Mouse (Mus musculus) fibroblast of lung, adult 2 months (primary cell): ENCODE data around the gene Plxna4.

Experiments
- DNase-seq: peaks from one replicate; pipeline ENCODE4 v3.0.0-alpha.2; 2011; ENCODE audit warnings: low read depth

The Plxna4 gene

DNA sequence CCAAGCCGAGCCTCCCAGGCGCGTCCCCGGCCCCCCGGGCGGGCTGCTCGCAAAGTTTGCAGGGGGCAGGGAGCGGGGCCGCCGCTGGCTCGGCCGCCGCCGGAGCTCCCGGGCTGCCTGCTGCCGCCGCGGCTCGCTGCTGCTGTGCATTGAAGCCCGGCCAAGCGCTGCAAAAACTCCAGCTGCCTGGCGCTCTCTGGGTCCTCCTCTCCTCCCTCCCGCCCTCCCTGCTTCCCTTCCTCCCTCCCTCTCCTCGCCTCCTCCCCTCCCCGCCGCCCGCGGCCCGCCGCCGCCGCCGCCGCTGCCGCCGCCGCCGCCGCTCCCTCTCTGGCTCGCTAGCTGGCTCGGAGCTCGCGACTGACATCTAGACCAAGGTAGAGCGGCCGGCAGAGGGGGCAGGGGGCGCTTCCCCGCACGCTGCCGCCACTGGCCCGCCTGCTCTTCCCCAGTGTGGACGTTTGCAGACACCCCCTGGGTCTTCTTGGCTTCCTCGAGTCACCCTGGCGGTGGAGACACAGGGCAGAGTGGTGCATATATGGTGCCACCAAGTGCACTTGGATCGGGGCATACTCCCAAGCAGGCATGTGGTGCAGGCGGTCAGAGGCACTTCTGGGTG is at the start of gene Plxna4:
TSS of gene Plxna4 (minus strand) at position 137 of the 616 bp plus-strand sequence.
- DNase-seq = no peak

DNA sequence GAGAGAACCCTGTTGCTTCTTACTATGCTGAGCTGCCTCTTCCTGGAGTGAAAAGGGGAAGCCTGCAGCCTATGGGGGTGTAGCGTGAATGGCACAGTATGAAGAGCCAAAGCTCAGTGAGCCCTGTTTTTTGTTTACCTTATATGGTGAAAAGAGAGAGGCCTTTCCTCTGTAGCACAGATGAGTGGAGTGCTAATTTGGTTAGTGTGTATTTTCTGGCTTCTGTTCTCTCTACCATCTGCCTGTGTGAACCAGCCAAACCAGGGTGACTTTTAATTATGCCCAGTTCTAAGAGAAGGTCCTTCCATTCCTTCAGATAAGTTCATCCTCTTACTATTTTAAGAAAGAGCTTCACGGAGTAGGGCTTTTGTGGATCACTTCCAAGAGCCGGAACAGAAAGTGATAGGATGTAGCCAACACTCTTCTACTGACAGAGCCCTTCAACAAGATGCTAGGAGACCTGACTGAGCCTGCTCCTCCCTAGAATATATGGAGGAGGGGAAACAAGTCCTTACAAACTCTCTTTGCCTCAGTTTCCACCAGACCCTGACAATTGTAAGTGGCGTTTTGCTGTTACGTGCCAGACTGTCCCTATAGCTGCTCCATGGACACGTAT is 49.7 kb upstream of the Plxna4 start:
- no peak for DNase-seq

DNA sequence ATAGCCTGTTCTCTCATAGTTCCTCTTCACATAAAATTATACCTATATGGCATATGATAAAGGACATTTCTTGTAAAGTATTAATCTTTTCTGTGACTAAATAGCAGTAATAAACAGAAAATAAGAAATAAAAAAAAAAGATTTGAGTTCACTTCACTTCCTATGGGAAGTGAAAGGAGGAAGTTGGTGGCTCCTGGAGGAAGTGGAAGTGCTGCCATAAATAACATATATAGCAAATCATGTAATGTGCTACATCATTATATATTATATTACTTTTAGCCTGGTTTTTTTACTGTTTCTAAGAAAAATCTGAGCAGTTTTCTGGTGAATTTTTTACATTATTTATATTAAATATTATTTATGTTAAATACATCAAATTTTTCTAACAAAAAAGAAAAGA is 22.7 kb upstream of the Plxna4 start:
- no peak for DNase-seq

DNA sequence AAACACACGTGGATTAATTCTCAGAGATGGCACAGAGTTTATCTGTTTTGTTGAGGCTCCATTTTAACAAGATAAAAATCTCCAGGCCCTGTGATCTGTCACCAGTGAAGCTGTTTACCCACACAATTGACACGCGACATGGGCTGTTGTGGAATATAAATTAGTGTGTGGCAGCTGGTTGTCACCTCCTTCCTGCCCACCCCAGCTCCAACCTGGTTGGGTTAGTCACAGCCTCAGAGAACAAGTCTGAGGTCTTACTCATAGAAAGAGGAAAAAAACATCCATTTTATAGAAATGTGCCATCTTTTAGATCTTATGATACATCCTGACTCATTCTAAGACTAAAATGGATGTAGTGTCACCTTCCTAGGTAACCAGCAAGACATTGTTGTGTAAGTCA is 18.8 kb upstream of the Plxna4 start:
- no peak for DNase-seq

DNA sequence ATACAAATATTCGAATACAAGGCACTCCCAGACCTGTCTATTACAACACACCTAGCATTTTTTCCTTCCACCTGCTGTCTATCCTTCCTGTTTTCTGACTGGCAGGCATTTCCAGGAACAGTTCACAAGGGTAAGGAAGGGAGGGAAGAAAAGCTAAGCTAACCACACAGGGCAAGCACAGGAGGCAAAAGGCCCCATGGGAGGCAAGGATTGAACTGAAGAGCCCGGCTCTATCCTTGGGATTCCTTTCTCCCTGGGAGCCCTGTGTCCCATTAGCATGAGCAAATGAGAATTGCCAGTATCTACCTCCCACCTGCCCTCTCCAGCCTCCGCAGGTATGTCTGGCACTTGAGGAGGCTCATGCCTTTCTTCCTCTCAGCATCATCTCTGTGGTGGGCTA is 17.6 kb upstream of the Plxna4 start:
- no peak for DNase-seq

DNA sequence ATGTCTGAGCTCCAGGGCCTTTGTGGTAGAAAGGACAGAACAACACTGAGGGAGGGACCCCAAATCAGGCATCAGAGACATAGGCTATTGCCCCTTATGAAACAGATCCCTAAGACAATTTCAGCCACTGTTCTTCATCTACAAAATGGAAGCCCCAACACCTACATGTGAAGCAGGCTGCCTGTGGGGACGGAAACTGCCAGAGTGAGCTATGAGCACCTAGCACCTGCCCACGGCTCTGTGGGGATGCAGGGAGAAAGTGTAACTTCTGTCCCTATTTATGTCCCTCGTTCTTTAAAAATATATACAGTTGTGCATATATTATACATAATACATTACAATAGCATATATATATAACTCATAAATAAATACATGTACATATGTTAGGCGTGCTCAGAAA is 16.9 kb upstream of the Plxna4 start:
- no peak for DNase-seq

DNA sequence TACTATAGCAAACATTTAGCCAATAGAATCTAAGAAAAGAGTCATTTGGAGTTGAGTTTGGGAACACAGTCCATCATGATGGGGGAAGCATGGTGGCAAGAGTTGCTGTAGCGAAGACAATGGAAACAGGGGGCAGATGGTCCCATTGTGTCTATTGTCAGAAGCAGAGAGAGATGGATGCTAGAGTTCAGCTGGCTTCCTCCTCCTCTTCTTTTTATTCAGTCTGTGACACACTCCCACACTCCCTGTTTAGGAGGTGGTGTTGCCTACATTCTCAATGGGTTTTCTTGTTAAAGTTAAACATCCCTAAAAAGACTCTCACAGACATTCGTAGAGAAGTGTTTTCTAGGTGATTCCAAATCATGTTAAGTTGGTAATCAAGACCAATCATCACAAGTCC is 14.1 kb upstream of the Plxna4 start:
- no peak for DNase-seq

DNA sequence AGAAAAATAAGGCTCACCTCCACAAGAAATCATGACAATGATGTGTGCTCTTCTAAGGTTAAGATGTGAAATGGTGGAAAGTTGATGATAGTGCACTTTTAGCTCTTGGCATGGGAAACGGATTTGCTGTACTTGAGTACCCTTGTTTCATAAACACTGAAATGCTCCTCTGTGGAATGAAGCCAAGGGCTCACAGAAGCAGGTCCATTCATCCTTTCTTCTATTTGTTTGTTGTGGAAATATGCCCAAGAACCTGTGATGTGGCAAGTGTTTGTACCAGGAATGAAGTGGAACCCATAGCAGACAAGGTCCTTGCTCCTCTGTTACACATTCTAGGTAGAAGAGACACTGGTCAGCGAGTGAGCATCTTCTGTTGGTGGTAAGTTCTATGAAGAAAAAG is 13.3 kb upstream of the Plxna4 start:
- no peak for DNase-seq

DNA sequence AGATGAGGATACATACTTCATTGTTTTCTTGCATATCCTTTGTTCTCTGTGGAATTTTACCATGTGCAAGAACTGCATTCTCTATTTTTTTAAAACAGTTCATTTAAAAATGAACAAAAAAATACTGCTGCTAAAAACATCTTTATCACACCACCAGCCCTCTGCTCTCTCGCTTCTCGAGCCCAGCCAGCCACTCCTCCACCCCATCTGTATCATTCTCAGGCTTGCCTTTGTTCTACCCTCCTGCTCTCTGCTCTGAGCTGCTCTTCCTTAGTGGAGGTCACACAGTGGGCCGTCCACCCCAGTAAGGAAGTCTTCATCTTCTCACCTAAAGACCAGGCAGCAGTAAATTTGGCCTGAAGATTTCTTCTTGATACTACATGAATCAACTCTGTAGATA is 7.6 kb upstream of the Plxna4 start:
- no peak for DNase-seq

DNA sequence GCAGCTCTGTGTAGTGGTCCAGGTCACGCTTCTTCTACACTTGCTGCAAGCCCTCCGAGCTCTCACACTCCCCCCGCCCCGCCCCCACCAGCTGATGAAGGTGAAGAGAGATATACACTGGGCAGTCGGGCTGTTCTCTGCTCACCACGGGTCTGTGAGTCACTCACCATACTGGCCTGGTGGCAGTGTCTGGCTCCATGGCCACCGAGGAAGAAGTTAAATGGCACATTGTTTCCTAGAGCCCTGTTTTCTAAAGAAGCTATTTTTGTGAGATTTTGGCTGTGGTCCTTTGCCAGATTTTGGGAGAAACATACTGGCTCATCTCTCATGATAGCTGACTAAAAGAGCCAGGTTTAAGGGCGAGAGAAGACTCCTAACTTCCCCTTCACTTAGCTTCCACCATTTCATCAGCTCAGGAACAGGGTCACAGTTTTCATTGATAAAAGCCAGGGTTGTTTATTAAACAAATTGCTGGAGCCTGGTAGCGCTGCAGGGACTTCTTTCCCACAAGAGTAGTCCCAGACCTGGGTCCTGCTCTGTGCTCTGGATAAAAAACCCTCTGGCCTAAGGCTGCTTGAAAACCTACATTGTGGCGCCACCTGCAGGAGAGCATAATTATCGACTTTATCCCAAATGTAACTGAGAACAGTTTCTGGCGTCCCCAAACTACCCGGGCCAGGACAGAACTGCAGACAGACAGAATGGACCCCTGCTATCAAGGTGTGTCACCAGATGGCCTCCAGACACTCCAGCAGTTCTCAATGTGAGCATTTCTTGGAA is 3.2 kb upstream of the Plxna4 start:
- no peak for DNase-seq

DNA sequence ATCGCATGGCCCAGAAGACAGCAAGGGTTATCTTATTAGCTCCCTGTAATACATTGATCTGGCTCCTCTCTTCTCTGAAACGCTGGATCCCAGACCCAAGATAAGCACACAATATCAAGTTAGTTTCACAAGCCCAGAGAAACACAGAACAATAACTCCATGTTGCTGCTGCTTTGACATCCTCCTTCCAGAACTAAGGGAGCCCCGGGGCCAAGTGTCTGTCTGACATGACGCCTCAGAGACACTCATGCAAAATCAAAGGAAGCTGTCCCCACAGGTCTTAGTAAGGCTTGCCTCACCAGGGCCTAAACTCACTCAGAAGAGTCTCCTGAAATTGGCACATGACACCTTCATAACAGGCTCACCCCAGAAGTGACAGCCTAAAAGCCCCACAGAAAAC is 1.6 kb upstream of the Plxna4 start:
- no peak for DNase-seq

DNA sequence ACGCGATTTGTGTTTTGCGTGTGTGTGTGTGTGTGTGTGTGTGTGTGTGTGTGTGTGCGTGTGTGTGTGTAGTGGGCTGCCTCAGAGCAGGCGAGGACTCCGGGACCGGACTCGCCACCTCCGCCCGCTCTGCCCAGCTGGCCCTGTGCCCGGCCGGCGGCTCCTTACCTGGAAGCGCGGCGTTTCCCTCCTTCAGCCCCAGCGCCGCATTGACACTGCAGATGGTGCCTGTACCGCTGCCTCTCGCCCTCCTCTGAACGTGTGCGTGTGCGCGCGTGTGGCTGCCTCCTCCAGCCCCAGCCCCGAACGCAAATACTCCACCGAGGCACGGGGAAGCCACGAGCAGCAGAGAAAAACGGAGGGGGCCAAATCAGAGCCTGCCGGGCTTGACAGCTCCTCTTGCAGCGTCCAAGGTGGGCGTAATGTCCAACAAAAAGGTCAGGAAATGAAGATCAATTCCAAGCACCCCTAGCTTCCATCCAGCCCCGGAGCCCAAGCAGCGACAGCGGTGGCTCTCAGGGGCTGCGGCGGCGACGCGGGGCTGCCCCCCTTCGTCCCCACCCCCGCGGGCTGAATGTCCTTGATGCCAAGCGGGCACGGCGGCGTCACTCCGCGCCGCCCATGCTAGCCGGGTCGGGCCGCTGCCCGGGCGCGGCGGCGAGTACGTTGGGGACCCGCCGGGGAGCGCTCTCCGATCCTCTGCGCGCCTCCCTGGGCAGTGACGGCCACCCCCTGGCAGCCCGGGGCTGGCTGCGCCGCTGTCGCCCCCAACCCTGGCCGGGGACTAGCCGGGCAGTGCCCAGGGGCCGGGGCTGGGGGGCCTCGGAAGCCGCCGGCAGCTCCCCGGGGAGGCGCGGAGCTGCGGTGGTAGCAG is 619 bp downstream of the Plxna4 start:
- DNase-seq = no peak

DNA sequence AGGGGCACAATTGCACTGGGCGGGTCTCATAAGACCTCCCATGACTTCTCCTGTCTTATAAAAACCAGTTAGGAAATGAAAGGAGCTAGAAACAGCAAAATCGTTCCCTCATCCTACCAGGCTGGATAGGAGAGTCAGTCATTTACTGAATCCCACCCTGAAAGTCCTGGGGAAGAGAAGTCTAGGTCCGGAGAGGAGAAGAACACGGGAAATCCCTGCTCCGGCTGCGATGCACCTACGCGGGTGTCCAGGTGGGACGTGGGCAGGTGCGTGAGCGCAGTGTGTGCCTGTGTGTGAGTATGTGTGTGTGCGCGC is 1.2 kb downstream of the Plxna4 start:
- no peak for DNase-seq

DNA sequence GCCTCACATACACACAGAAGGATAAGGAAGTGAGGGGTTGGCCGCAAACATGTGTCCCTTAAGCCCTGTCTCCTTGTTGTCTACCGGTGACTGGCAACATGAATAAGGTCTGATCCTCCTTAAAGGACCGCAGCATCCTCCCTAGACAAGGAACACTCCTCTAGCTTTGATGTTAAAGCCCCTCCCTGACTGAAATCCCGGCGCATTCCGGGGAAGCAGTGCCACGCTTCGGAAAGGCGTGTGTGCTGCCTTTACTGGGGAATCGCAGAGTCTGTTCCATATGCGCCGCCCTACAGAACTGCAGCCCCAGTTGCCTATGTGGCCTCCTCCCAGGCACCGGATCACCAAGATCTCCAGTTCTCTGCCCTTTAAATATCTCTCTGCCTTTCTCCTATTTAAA is 1.6 kb downstream of the Plxna4 start:
- DNase-seq = no peak

DNA sequence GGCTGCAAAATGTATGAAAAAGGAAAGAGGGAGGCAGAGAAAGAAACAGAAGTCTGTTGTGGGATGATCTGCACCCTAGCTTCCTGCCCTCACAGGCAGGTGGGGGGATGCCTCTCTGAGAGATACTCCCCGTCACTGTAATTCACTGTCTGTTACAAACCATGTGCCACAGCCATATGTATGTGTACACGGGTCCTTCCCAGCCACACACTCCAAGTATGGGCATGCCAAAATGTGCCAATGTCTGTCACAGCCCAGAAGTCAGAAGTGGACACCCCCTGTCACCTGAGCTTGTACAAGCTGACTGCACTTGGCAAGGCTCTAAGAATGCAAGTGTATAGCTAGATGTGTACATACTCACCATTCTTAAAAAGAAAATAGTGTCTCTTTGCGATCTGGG is 2.8 kb downstream of the Plxna4 start:
- no peak for DNase-seq

DNA sequence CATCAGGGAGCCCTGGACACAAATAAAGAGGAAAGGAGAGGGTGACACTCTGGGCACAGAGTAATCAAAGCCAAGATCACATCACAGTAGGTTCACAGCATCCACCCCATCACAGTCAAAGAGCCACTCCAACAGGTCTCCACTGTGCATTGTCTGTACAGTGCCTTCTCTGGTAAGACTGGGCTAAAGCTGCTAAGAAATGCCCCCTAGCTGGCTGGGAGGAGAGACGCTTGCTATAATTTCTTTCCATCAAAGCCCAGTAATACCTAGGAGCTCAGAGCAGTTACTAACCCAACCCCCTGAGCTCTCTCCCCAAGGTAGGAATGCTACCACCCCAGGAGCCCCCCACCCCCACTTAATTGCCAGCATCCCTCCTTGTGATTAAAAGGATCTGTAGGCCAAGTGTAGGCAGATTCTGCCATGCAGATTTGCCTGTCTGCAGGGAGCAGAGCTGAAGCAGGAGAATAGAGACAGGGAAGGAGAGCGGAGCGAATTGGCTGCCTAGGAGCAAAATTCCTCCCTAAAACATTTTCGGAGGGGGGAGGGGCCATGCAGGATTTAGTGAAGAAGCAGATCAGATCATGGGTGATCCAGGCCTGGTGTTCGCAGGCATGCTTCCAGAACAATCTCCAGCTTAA is 3.6 kb downstream of the Plxna4 start:
- no peak for DNase-seq

DNA sequence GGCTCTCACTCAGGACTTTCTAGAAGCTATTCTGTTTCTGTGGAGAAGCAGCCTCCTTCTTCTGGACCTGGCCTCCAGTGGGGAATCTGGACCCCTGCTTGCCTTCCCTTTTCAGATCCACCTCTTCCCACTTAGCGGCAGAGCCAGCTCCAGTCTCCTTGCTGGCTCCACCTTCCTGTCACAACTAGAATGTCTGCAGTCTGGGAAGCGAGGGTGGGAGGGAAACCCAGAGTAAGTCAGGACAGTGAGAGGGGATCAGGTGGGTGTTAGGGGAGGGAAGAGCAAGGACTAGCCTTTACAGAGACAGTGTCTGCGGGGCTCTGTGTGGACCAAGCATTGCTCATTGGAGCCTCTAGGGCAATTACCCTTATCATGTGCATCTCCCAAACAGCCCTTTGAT is 4.4 kb downstream of the Plxna4 start:
- DNase-seq = no peak

DNA sequence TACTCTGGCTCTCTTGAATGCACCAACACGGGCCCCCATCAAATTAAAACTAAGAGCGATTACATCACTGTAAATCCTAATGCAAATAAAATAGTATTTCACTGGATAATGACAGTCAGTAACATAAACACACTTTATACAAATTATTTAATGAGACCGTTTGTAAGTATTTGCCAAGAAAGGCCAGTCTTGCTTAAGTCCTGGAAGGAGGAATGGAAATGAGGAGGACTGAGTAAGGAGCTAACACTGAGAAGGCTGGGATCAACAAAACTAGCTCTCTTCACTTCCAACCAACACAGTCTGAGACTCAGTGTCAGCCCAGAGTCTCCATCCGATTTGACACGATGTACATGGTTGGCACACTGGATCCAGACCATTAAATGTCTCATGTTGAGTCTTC is 16.5 kb downstream of the Plxna4 start:
- DNase-seq = no peak

DNA sequence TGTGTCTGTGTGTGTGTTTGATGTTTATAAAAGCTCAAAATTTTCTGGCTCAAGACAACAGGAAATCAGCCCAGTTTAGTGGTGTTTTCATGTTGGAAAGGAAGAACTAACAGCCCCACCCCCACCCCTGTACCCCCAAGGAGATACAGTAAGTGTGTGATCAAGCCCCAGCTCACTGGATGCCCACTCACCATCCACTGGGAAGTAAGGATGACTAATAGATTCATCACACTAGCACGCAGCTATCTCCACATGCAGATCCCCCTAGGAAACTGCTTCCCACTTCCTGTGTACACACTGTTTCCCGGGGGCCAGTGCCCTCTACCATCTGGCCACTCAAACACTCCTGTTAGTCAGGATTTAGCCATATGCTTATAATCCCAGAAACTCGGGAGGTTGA is 17.5 kb downstream of the Plxna4 start:
- DNase-seq = no peak

DNA sequence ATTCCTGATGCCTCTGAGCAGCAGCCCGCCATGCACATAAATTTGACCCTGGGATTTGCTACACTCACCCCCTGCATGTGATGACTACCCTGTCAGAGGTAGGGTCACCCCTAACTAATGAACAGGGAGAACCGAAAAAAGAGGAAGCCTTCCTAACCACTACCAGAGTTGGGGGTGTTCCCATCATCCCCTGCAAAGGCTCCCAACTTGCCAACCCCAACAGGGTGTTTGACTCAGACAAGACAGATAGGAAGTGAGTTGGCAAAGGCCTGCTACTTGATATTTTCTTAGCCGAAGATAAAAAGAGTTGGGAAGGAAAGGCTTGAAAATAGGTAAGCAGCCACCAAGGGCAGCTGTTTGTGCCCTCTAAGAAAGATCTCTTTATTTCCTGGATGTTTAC is 18.1 kb downstream of the Plxna4 start:
- DNase-seq = no peak

DNA sequence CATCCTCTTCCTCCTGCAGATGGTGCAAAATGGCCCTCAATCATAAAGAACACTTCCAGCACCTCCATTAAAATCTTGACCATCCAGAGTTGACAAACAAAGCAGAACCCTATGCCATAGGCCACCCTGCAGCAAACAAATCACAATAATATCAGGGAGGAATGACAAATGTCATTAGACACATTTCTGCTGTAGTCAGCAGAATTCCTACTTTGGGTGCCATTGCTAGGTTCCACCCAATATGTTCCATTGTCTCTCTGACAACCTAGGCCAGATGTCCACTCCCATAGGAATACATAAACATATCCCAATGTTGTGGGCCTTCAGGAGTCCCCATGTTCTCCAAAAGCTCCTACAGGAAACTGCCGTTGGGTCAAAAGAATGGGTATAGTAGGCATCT is 41.1 kb downstream of the Plxna4 start:
- no peak for DNase-seq

DNA sequence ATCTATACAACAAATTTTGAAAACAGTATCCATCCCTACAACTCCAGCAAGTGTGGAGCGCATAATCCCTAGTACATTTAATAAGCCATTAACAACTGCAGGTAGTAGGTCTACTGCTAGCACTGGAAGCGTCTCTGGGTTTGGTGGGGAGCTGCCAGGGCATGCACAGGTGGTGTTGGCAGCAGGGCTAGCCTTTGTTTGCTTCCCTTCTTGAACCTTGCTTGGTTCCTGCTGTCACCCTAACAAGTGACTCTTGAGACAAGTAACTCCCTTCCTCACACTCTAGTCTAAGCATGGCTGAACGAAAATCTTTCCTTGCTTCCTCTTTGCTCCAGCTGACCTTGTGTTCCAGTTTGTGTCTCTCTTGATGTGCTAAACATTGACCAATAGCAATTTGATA is 44.0 kb downstream of the Plxna4 start:
- DNase-seq = no peak
